Mouse (Mus musculus) layer of hippocampus, adult 8-10 months (tissue): ENCODE data around the gene Ghsr. TPM values are rescaled to one million over a fixed set of nuclear protein-coding genes. Genes with fewer than 3 reads are reported as not detected.
"Not testable (repeated sequence)": the region's sequence is repeated elsewhere in the genome, so short reads cannot be mapped to it uniquely, and the experiment has no call there.

Experiments used
- DNase-seq, 2 experiments: peaks; one replicate each; pipeline ENCODE4 v3.0.0; 2022; ENCODE audit warnings: low spot score in 2 of 2
- total RNA-seq, 4 experiments: library from RNA; stranded (reverse); gene quantifications; 2 replicates each; pipeline ENCODE4 v1.2.4; 2022

Ghsr gene
- total RNA-seq, result 1 to 10 TPM in 2 of 4 experiments, under 1 TPM in 2; 0.90 to 1.7 (median 1.1) TPM

DNA sequence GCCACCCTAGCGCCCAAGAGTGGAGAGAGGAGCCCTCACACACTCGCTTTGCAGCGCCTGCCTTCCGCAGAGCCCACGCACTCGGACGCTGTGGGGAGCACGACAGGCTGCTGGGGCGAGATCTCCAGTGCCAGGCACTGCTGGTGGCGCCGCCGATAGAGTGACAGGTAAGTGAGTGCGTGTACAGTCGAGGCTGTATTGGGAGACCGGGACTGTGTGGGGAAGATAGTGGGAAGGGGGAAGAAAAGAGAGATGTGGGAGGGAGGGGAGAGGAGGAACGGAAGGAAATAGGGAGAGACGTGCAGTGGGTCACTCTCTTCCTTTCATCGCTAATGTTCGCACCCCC is at the start of gene Ghsr:
Gene Ghsr (plus strand): TSS at position 76 of the 346 bp plus-strand sequence.
- DNase-seq, result no peak

DNA sequence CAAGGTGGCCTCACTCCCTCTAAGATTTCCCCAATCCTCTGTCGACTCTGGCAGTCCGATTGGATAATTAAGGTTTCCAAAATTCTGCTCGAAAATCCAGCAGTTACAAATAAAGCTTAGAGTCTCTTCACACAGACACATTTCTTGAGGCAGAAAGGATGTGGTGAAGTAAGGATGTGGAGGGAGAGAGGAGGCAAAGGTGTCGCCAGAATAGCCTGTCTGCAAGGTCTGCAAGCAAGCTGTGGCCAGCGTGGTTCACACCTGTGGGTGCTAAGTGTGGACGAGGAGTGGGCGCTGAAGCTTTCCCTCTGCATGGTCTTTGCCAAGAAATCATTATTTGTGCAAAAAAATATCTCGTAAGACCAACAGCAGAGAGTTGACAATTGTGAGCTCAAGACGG is 48.6 kb upstream of the Ghsr start:
- no peak for DNase-seq

DNA sequence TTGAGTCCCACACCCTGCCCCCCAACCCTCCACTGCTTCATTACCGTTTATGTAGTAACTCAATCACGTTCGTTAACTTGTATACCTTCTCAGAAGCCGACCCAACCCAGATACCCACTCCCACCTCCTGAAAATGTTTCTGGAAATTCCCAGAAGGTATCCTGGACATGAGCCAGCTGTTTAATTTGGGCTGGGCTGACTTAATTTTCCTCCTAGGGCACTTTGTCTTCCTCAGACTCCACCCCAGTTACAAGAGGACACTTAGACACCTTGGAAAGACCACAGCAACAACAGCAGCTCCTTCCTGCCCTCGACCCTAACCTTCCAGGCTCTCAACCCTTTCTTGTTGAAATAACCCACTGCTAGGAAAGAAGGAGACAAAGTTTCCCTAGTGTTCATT is 47.6 kb upstream of the Ghsr start:
- no peak for DNase-seq

DNA sequence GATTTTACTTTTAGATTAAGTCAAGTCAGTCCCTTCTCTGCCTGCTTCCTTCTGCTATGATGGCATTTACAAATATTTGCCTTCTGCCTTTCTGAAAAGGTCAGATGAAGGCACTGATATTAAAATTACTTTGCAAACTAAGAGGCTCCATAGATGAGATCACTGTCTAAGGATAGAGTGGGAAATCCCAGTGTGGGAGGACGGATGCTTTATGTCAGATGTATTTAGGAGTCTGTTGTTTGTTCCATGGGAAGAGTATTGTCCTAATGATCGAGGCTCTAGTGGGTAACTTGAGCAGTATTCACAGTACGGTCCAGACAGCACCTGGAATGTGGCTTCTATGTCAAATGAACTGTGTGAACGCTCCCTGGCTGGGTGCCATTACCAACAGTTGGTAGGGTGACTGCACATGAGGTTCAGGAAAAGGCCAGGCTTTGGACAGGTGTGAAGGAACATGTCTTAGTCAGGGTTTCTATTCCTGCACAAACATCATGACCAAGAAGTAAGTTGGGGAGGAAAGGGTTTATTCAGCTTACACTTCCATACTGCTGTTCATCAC is 44.4 kb upstream of the Ghsr start:
- DNase-seq, result no peak

DNA sequence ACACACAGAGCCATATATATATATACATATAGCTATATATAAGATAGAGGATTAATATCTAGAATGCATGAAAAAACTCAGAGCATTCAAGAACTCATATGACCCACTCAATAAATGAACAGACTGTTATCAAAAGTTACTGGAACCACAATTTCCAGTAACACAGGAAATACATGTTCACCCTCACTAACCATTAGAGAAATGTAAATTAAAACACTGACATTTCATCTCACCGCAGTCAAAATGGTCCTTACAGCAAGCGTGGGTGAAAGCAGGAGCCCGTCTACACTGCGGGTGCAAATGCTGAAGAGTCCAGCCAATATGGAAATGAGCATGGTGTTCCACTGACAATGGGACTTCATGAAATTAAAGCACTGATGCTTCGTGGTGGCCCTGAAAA is 40.4 kb upstream of the Ghsr start:
- DNase-seq, result no peak

DNA sequence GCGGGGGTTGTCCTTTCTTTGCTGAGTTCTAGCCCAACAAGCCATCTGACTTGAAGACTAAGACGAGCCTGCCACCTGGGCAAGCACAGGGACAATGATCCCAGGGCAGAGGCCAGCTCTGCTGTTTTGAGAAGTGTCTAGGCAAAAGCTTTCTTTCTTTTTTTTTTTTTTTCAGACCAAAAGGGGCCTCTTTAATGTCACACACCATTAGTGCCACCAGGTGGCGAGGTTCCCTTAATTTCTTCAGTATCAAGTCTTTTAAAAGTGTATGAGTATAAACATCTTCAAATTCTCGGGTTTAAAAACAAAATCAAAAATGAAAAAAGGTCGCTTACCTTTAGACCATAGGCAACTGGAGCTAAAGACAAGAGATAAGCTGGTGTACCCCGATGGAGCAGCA is 32.7 kb upstream of the Ghsr start:
- DNase-seq, result peak in 1 of 2 experiments; percentile 42

DNA sequence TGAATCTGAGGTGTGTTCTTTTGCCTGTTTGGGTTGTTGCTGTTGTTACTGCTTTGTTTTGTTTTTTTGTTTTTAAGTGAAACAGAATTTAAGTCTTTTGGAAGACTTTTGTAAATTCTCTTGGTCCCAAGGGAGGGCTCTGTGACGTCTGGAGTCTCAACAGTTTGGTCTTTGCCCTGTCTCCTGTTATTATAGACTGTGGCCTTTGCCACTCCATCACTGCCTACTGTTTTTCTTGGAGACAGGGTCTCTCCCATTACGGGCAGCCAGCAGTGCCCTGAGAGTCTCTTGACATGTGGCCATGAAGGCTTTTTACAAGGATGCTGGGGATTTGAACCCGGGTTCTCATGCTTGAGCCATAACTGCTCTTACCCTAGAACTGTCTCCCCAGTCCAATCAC is 32.3 kb upstream of the Ghsr start:
- no peak for DNase-seq

DNA sequence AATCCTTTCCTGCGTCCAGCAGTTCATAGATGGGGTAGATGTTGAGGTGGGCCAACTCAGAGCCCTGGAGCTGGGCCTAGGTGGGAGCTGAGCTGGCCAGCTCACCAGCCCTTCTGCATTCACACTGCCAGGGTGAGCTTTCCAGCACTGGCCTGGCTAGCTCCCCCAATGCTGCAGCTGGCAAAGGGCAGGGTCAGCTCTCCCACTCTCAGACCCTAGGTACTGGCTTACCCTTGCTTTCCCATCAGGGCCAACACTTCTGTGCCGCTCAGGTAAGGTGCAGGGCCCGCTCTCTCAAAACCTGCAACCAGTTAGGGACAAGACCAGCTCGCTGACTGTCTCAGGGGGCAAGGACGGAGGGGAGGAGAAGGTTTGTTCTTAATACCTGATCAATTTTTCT is 30.4 kb upstream of the Ghsr start:
- DNase-seq, result no peak

DNA sequence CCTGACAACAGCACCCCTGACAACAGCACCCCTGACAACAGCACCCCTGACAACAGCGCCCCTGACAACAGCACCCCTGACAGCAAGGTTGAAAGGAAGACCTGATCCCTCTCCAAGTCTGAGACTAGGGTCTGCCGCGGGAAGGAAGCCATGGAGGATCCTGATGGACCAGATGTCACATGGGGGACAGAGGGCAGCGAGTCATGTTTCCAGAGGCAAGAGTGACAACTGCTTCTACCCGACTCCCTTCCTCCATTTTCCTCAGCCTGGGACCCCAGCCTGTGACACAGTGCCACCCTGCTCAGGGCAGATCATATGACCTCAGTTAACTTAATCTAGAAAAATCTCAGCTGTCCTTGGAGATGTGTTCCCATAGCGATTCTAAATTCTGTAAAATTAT is 28.7 kb upstream of the Ghsr start:
- DNase-seq, result no peak

DNA sequence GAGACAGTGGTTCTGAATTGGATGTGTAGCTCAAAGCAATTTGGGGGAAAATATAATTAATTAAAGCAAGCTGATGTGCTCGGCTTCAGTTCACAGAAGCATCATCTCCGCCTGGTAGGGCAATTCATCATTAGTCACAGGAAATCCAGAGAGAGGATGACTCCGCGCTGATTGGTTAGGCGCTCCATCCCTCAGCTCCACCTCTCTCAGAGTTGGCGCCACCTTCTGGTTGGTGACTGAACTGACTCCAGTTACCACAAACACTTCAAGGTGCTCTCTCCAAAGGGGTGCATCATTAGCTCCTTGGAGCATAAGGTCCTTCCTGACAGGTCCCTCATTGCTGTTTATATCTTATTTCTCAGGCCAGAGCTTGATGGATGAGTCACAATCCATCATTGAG is 25.6 kb upstream of the Ghsr start:
- no peak for DNase-seq

DNA sequence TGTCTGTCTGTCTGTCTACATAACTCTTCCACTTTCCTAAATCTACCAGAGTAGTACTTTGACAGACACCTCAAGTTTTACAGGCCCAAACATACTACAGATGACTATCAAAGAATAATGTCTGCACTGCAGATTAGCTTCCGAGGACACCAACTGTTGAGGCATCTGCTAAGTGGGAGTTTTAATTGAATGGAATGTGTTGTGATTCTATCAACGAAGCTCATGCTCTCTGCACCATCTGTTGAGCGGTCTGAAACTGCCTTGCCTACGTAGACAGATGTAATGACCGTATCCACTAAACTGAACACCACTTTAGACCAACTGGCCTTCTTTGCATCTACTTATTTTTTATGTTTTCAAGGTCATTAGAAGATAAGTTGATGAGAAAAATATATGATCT is 22.7 kb upstream of the Ghsr start:
- peak; percentile 76 to 79 for DNase-seq

DNA sequence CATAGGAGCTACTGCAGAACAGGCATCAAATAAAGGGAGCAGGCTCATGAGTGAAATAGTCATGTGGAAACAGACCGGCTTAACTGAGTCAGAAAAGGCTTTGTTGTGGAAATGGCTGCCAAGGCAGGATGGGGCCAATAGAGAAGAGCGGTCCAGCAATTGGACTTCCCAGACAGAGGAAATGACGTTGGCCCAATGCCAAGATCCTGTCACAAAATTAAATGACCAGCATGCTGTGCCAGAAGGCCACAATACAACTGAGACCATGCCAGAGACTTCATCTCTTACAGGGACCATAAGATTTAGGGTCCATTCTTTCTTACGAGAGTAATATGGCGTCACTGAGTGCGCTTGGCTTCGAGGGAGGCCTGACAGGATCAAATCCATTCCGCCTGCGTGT is 20.0 kb upstream of the Ghsr start:
- no peak for DNase-seq

DNA sequence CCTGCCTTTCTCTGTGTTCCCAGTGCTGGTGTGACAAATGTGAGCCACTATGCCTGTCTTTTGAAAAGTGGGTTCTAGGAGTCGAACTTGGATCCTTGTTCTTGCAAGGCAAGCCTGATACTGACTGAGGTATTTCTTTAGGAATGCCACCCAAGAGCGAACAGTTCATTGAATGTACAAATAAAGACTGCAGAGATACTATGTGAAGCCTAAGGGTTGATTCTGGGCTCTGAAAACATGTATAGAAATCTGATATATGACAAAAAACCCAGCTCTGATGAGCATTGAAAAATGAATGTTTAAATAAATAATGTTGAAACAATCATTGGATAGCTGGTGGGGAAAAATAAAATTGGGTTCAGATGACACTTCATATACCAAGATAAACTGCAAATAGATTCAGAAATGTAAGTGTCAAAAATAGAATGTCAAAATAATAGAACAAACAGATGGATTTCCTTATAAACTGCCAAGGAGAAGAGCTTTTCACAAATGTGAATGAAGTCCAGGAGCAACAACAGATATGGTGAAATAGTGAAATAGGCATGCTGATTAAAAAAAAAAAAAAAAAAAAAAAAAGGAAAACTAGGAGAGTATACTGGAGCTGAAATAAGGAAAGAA is 11.9 kb upstream of the Ghsr start:
- DNase-seq, result no peak

DNA sequence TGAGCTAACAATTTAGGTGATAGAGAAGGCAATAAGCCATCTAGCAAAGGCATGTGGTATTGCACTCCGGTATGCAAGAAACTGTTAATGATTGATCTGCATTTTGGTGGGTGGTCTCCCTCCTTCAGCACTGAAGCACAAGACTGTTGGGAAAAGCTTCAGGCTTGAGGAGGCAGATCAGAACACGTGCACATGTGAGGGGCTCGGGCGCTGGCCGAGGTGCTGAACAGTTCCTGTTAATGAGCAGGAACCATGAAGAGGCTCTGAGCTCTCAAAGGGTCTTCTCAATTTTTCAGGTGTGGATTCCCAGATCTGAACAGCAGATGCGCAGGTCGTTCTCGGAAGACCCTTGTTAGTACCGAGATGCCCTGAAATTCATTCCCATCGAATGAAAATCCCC is 1.0 kb upstream of the Ghsr start:
- no peak for DNase-seq

DNA sequence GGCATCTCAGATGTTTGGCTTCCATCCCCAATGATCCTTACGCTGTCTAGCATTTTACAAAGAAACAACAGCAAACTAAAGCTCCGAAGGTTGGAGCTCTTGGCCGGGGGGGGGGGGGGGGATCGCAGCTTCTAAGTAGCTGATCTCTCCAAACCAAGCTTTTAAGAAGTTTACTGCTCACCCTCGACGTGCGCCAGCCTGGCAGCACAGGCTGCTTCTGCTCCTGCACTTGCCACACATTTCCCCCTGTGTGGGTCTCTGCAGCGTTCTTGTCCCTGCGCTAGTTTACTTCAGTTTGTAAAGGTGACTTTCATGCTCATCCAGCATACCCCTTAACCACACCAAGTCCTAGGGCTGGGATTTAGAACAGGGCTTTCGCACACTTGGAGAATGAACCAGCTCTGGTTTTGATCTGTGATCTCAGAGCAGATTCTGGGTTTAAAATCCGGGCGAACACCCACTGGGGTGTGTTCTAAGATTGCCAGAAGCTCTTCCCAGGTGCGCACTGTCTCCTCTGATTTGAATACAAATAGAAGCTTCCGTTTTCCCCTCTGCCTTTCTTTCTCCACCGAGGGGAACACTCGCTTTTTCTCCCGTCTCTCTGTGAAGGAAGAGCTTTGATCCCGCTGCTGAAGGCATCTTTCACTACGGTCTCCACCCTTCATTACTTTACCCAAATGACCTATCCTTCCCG is 422 bp upstream of the Ghsr start:
- no peak for DNase-seq

DNA sequence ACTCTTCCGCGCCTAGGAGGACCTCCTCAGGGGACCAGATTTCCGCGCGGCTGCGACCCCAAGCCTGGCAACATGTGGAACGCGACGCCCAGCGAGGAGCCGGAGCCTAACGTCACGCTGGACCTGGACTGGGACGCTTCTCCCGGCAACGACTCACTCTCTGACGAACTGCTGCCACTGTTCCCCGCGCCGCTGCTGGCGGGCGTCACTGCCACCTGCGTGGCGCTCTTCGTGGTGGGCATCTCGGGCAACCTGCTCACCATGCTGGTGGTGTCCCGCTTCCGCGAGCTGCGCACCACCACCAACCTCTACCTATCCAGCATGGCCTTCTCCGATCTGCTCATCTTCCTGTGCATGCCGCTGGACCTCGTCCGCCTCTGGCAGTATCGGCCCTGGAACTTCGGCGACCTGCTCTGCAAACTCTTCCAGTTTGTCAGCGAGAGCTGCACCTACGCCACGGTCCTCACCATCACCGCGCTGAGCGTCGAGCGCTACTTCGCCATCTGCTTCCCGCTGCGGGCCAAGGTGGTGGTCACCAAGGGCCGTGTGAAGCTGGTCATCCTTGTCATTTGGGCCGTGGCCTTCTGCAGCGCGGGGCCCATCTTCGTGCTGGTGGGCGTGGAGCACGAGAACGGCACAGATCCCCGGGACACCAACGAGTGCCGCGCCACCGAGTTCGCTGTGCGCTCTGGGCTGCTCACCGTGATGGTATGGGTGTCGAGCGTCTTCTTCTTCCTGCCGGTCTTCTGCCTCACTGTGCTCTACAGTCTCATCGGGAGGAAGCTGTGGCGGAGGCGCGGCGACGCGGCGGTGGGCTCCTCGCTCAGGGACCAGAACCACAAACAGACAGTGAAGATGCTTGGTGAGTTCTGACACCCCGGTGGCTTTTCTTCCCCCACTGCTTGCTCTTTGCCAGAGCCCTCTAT is 837 bp downstream of the Ghsr start:
- no peak for DNase-seq

DNA sequence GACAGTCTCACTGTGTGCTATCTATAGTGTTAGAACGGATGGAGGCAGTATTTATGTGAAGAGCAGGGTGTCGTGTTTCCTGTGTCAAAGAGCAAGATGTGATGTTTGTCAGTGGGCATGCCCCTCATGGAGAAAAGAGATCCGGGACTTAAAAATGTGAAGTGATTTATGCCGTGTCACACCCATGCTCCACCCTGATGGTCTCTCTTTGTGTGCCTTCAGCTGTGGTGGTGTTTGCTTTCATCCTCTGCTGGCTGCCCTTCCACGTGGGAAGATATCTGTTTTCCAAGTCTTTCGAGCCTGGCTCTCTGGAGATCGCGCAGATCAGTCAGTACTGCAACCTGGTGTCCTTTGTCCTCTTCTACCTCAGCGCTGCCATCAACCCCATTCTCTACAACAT is 3.2 kb downstream of the Ghsr start:
- DNase-seq, result no peak

DNA sequence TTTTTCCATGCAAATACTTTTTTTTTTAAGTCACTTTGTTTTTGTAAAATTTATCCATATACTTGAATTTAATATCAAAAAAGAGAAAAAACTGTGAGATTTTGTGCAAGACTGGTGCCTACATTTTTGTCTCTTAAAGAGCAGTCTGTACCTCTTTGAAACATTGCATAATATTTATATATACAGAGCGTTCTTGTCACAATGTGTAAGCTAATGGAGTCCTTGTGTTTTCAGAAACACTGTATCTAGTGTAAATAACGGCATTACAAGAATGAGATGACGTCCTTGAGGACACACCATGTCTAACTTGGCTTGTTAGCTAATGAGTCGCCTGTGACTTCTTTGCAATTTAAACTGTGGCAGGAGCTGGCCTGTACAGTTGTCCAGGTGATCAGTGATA is 6.8 kb downstream of the Ghsr start:
- no peak for DNase-seq

DNA sequence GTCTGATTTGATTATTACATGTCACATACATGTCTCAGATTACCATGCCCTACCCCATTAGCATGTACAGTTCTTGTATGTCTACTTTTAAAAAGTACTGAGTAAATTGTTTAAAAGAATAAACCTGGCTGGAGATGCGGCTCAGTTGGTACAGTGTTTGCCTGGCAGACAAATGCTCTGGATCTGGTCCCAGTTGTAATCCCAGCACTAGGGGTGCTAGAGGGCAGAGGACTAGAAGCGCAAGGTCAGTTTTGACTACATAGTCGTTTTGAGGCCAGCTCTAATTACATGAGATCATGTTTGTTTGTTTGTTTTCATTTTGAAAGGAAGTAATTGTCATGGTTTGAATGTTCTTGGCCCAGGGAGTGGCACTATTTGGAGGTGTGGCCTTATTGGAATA is 13.7 kb downstream of the Ghsr start:
- DNase-seq, result no peak

DNA sequence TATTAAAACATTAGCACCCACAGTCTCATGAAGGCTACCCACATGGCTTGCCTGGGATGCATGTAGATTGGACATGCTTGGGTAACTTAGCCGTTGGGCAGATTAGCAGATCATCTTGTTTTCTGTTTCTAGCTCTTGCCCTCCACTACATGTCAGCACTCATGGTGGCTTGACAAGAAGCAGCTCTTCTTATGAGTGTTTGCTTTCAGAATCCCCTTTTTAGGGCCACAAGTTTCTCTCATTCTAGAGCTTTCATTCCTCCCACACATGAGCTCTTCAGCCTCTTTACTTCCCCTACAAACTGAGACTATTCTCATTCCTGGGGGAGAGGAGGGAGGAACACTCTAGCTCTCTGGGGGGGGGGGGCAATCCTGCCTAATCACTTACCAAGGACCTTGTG is 18.8 kb downstream of the Ghsr start:
- no peak for DNase-seq

DNA sequence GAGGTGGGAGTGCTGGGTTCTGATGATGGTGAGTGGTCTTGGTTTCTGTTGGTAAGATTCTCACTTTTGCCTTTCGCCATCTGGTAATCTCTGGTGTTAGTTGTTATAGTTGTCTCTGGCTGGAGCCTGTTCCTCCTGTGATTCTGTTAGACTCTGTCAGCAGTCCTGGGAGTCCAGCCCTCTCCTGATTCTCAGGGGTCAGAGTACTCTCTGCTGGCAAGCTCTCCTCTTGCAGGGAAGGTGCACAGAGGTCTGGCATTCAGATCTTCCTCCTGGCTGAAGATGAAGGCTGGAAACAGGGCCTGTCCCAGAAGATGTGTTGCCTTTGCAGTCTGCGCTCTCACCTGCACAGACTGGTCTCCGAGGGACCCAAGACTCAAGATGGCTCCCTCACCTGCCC is 29.8 kb downstream of the Ghsr start:
- DNase-seq, result not testable (repeated sequence)

DNA sequence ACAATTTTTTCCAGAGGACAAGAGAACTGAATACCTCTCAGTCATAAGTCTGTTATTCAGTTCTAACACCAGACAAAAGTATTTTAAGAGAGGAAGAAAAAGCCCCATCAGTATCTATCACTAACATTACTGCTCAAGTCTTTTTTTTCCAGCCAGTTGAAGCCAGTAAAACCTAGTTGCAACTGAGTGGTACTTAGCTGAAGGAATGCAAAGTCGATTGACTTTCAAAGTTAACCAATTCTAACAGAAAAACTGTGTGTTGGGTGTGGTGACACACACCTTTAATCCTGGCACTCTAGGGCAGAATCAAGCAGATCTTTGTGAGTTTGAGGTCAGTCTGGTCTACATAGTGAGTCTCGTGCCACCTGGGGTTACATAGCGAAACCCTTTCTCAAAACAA is 35.3 kb downstream of the Ghsr start:
- no peak for DNase-seq
